Mouse (Mus musculus): ENCODE measurements around the gene Olfr328. TPM values are rescaled to one million over a fixed set of nuclear protein-coding genes. Genes with fewer than 3 reads are reported as not detected.

Olfr328 gene
- not detected in 2 replicates for polyA plus RNA-seq (2014; fragmentation: Nextera tagmentation; extraction: Ambion mirVana)

GRCm38 (mm10) chr11:58555536-58555935, at the start of gene Olfr328:
Gene Olfr328, minus strand, starts transcription at chr11:58555636.
- Histone ChIP-seq H3K36me3 (ENCODE audit: control insufficient read depth, insufficient read depth, low read length) (no peaks in the 10 kb centered on the region), H3K4me3 (ENCODE audit: low read depth, low read length) (no peak within 1 kb of the TSS), H3K27me3 (replicated peaks; ENCODE audit: control insufficient read depth, insufficient read depth, low read length) (no peaks in the 10 kb centered on the region), H3K4me2 (ENCODE audit: low read depth, low read length) (no peak within 1 kb of the TSS), H3K4me1 (ENCODE audit: control insufficient read depth, insufficient read depth, low read length) (no peaks in the 10 kb centered on the region), H3K27ac (replicated peaks; ENCODE audit: low read depth, low read length) (no peak within 1 kb of the TSS), H3K9ac (ENCODE audit: low read depth, low read length) (no peak within 1 kb of the TSS), H3K9me3 (ENCODE audit: control insufficient read depth, low read length) (no peaks in the 10 kb centered on the region)
- no peak for DNase-seq (ENCODE audit: low spot score)
- no peak for ATAC-seq (ENCODE audit: low read depth)
- WGBS: 83% methylated on average over 1 of the region's 1 CpGs

GRCm38 (mm10) chr11:58605228-58605627, 49.8 kb upstream of the Olfr328 start:
- Histone ChIP-seq H3K4me2 (ENCODE audit: low read depth, low read length) (no peak overlapping the region), H3K9me3 (ENCODE audit: control insufficient read depth, low read length) (no peaks in the 10 kb centered on the region), H3K27me3 (replicated peaks; ENCODE audit: control insufficient read depth, insufficient read depth, low read length) (no peaks in the 10 kb centered on the region), H3K9ac (ENCODE audit: low read depth, low read length) (no peak overlapping the region), H3K27ac (replicated peaks; ENCODE audit: low read depth, low read length) (no peak overlapping the region), H3K4me1 (ENCODE audit: control insufficient read depth, insufficient read depth, low read length) (no peaks in the 10 kb centered on the region), H3K4me3 (ENCODE audit: low read depth, low read length) (no peak overlapping the region), H3K36me3 (ENCODE audit: control insufficient read depth, insufficient read depth, low read length) (no peaks in the 10 kb centered on the region)
- ATAC-seq (ENCODE audit: low read depth) (no peak), DNase-seq (ENCODE audit: low spot score) (no peak)
- 81% methylated on average over 3 of the region's 3 CpGs for WGBS

- H3K36me3 ChIP-seq (ENCODE audit: control insufficient read depth, insufficient read depth, low read length): no peaks in the 10 kb centered on the region
- ATAC-seq (ENCODE audit: low read depth) (no peak), DNase-seq (ENCODE audit: low spot score) (no peak)
- no peak overlapping the region for H3K4me2 ChIP-seq (ENCODE audit: low read depth, low read length)
- no peaks in the 10 kb centered on the region for H3K9me3 ChIP-seq (ENCODE audit: control insufficient read depth, low read length)
- H3K27me3 ChIP-seq (replicated peaks; ENCODE audit: control insufficient read depth, insufficient read depth, low read length): no peaks in the 10 kb centered on the region
- WGBS: 59% methylated on average over 2 of the region's 2 CpGs
- no peak overlapping the region for H3K27ac ChIP-seq (replicated peaks; ENCODE audit: low read depth, low read length)
- no peak overlapping the region for H3K4me3 ChIP-seq (ENCODE audit: low read depth, low read length)
- no peak overlapping the region for H3K9ac ChIP-seq (ENCODE audit: low read depth, low read length)
- H3K4me1 ChIP-seq (ENCODE audit: control insufficient read depth, insufficient read depth, low read length): no peaks in the 10 kb centered on the region
Measured at GRCm38 (mm10) chr11:58604688-58605087, 49.3 kb upstream of the Olfr328 start.

GRCm38 (mm10) chr11:58602800-58603560, 47.5 kb upstream of the Olfr328 start:
- Histone ChIP-seq H3K36me3 (ENCODE audit: control insufficient read depth, insufficient read depth, low read length) (no peaks in the 10 kb centered on the region), H3K27me3 (replicated peaks; ENCODE audit: control insufficient read depth, insufficient read depth, low read length) (no peaks in the 10 kb centered on the region), H3K4me3 (ENCODE audit: low read depth, low read length) (no peak overlapping the region), H3K4me1 (ENCODE audit: control insufficient read depth, insufficient read depth, low read length) (no peaks in the 10 kb centered on the region), H3K4me2 (ENCODE audit: low read depth, low read length) (no peak overlapping the region), H3K9ac (ENCODE audit: low read depth, low read length) (no peak overlapping the region), H3K9me3 (ENCODE audit: control insufficient read depth, low read length) (no peaks in the 10 kb centered on the region), H3K27ac (replicated peaks; ENCODE audit: low read depth, low read length) (no peak overlapping the region)
- no peak for ATAC-seq (ENCODE audit: low read depth)
- 63% methylated on average over 6 of the region's 6 CpGs for WGBS
- no peak for DNase-seq (ENCODE audit: low spot score)

- H3K4me1 ChIP-seq (ENCODE audit: control insufficient read depth, insufficient read depth, low read length): no peaks in the 10 kb centered on the region
- no peak overlapping the region for H3K4me2 ChIP-seq (ENCODE audit: low read depth, low read length)
- no peaks in the 10 kb centered on the region for H3K27me3 ChIP-seq (replicated peaks; ENCODE audit: control insufficient read depth, insufficient read depth, low read length)
- H3K36me3 ChIP-seq (ENCODE audit: control insufficient read depth, insufficient read depth, low read length): no peaks in the 10 kb centered on the region
- no peak for DNase-seq (ENCODE audit: low spot score)
- no peak for ATAC-seq (ENCODE audit: low read depth)
- H3K27ac ChIP-seq (replicated peaks; ENCODE audit: low read depth, low read length): no peak overlapping the region
- no peak overlapping the region for H3K9ac ChIP-seq (ENCODE audit: low read depth, low read length)
- H3K9me3 ChIP-seq (ENCODE audit: control insufficient read depth, low read length): no peaks in the 10 kb centered on the region
- H3K4me3 ChIP-seq (ENCODE audit: low read depth, low read length): no peak overlapping the region
Measured at GRCm38 (mm10) chr11:58602062-58602461, 46.6 kb upstream of the Olfr328 start.

- H3K9ac ChIP-seq (ENCODE audit: low read depth, low read length): no peak overlapping the region
- H3K9me3 ChIP-seq (ENCODE audit: control insufficient read depth, low read length): no peaks in the 10 kb centered on the region
- H3K4me2 ChIP-seq (ENCODE audit: low read depth, low read length): no peak overlapping the region
- no peak for ATAC-seq (ENCODE audit: low read depth)
- no peak overlapping the region for H3K4me3 ChIP-seq (ENCODE audit: low read depth, low read length)
- H3K36me3 ChIP-seq (ENCODE audit: control insufficient read depth, insufficient read depth, low read length): no peaks in the 10 kb centered on the region
- 0 out of 2 replicates have a peak, but pooled peaks cover 3% of the 10 kb centered on the region for H3K27me3 ChIP-seq (replicated peaks; ENCODE audit: control insufficient read depth, insufficient read depth, low read length)
- no peak for DNase-seq (ENCODE audit: low spot score)
- WGBS: 89% methylated on average over 13 of the region's 13 CpGs
- no peaks in the 10 kb centered on the region for H3K4me1 ChIP-seq (ENCODE audit: control insufficient read depth, insufficient read depth, low read length)
- no peak overlapping the region for H3K27ac ChIP-seq (replicated peaks; ENCODE audit: low read depth, low read length)
Measured at GRCm38 (mm10) chr11:58597837-58598236, 42.4 kb upstream of the Olfr328 start.

- DNase-seq (ENCODE audit: low spot score): no peak
- WGBS: 67% methylated on average over 6 of the region's 6 CpGs
Measured at GRCm38 (mm10) chr11:58594814-58595213, 39.4 kb upstream of the Olfr328 start, which contains the start of gene Olfr324. Gene Olfr324, plus strand, starts transcription at chr11:58595114.

GRCm38 (mm10) chr11:58588620-58589250, 33.3 kb upstream of the Olfr328 start:
- H3K9me3 ChIP-seq (ENCODE audit: control insufficient read depth, low read length): no peaks in the 10 kb centered on the region
- no peaks in the 10 kb centered on the region for H3K4me1 ChIP-seq (ENCODE audit: control insufficient read depth, insufficient read depth, low read length)
- DNase-seq (ENCODE audit: low spot score) (peak; percentile 18), ATAC-seq (ENCODE audit: low read depth) (no peak)
- WGBS: 58% methylated on average over 3 of the region's 3 CpGs
- no peak overlapping the region for H3K27ac ChIP-seq (replicated peaks; ENCODE audit: low read depth, low read length)
- no peaks in the 10 kb centered on the region for H3K27me3 ChIP-seq (replicated peaks; ENCODE audit: control insufficient read depth, insufficient read depth, low read length)
- no peak overlapping the region for H3K4me3 ChIP-seq (ENCODE audit: low read depth, low read length)
- H3K4me2 ChIP-seq (ENCODE audit: low read depth, low read length): no peak overlapping the region
- H3K36me3 ChIP-seq (ENCODE audit: control insufficient read depth, insufficient read depth, low read length): no peaks in the 10 kb centered on the region
- no peak overlapping the region for H3K9ac ChIP-seq (ENCODE audit: low read depth, low read length)

More at GRCm38 (mm10) chr11:58594814-58595213, 39.4 kb upstream of the Olfr328 start, which contains the start of gene Olfr324:
- H3K36me3 ChIP-seq (ENCODE audit: control insufficient read depth, insufficient read depth, low read length): no peaks in the 10 kb centered on the region
- no peak within 1 kb of the TSS for H3K27ac ChIP-seq (replicated peaks; ENCODE audit: low read depth, low read length)
- H3K27me3 ChIP-seq (replicated peaks; ENCODE audit: control insufficient read depth, insufficient read depth, low read length): 0 out of 2 replicates have a peak, but pooled peaks cover 3% of the 10 kb centered on the region
- ATAC-seq (ENCODE audit: low read depth): no peak
- no peak within 1 kb of the TSS for H3K9ac ChIP-seq (ENCODE audit: low read depth, low read length)
- H3K9me3 ChIP-seq (ENCODE audit: control insufficient read depth, low read length): no peaks in the 10 kb centered on the region
- H3K4me2 ChIP-seq (ENCODE audit: low read depth, low read length): no peak within 1 kb of the TSS
- no peak within 1 kb of the TSS for H3K4me3 ChIP-seq (ENCODE audit: low read depth, low read length)
- H3K4me1 ChIP-seq (ENCODE audit: control insufficient read depth, insufficient read depth, low read length): no peaks in the 10 kb centered on the region
